Mouse (Mus musculus) heart, postnatal 36 days (tissue): ENCODE results near the gene Ppfia4. TPM values are rescaled to one million over a fixed set of nuclear protein-coding genes. Genes with fewer than 3 reads are reported as not detected.
A peak's percentile ranks its signal among the peaks of the same experiment; 100 is the strongest.
"Not testable (repeated sequence)": the region's sequence is repeated elsewhere in the genome, so short reads cannot be mapped to it uniquely, and the experiment has no call there.

Experiments
- DNase-seq, 2 experiments: peaks; one replicate each; pipeline ENCODE4 v3.0.0; 2021 to 2022
- intact Hi-C: fragments of 180-260 bp; cut with DNase I; formaldehyde crosslinking; loops from one replicate; pipeline ENCODE4 v1.15.1; 2025
- total RNA-seq, 2 experiments: library from RNA; stranded (reverse); gene quantifications; 2 replicates each; pipeline ENCODE4 v1.2.3; 2021

Gene Ppfia4
- total RNA-seq, 2 experiments from 2014 or later = 1.4 to 1.6 TPM

GRCm38 (mm10) chr1:134275616-134276464 is 56.9 kb downstream of the Ppfia4 start:
- intact Hi-C loops = no loop called here
- DNase-seq = peak in 1 of 2 experiments; percentile 18

- no peak for DNase-seq
- intact Hi-C loops = no loop called here
Measured at GRCm38 (mm10) chr1:134274483-134274920, 58.2 kb downstream of the Ppfia4 start.

- DNase-seq = no peak
- intact Hi-C loops = no loop called here
Measured at GRCm38 (mm10) chr1:134273493-134274395, 59.0 kb downstream of the Ppfia4 start.

- DNase-seq = no peak
- intact Hi-C loops = no loop called here
Measured at GRCm38 (mm10) chr1:134272754-134273250, 59.9 kb downstream of the Ppfia4 start.

- no peak for DNase-seq
- intact Hi-C loops = no loop called here
Measured at GRCm38 (mm10) chr1:134270026-134270425, 62.7 kb downstream of the Ppfia4 start.

- intact Hi-C loops = no loop called here
- no peak for DNase-seq
Measured at GRCm38 (mm10) chr1:134265797-134266196, 66.9 kb downstream of the Ppfia4 start.

GRCm38 (mm10) chr1:134264341-134264740 is 68.4 kb downstream of the Ppfia4 start:
- no peak for DNase-seq
- intact Hi-C loops = no loop called here

GRCm38 (mm10) chr1:134249681-134250080 is 83.0 kb downstream of the Ppfia4 start:
- intact Hi-C loops, DNase-seq: not testable (repeated sequence)

Other genes starting within 250 kb of the Ppfia4 start
- not detected for gene Chit1, start 221.7 kb downstream of the Ppfia4 start, total RNA-seq
- 1 to 10 TPM in 1 of 2 experiments, under 1 TPM in 1; 0.57 to 1.1 TPM for gene Chil1, start 150.8 kb downstream of the Ppfia4 start, total RNA-seq
- not detected for gene Mybph, start 139.5 kb downstream of the Ppfia4 start, total RNA-seq
- gene Adora1, start 97.5 kb downstream of the Ppfia4 start, total RNA-seq = 10 to 100 TPM; 18.4 to 19.8 TPM
- gene Myog, start 42.9 kb downstream of the Ppfia4 start, total RNA-seq = not detected
- 10 to 100 TPM; 21.6 to 22.1 TPM for gene Tmem183a, start 29.1 kb upstream of the Ppfia4 start, total RNA-seq
- gene 4933406M09Rik, start 53.0 kb upstream of the Ppfia4 start, total RNA-seq = not detected
- gene Cyb5r1, start 72.6 kb upstream of the Ppfia4 start, total RNA-seq = 10 to 100 TPM; 26.1 to 27.0 TPM
- gene Adipor1, start 82.5 kb upstream of the Ppfia4 start, total RNA-seq = 100 to 1,000 TPM; 137 to 143 TPM
- 10 to 100 TPM; 20.3 to 21.5 TPM for gene Klhl12, start 122.6 kb upstream of the Ppfia4 start, total RNA-seq
- 1 to 10 TPM; 8.9 to 9.8 TPM for gene Rabif, start 161.7 kb upstream of the Ppfia4 start, total RNA-seq
- not detected for gene Mgat4e, start 216.8 kb upstream of the Ppfia4 start, total RNA-seq
- 10 to 100 TPM; 17.2 to 17.7 TPM for gene Kdm5b, start 227.2 kb upstream of the Ppfia4 start, total RNA-seq